Mouse (Mus musculus): ENCODE data around the gene Amigo2.

The Amigo2 gene

DNA sequence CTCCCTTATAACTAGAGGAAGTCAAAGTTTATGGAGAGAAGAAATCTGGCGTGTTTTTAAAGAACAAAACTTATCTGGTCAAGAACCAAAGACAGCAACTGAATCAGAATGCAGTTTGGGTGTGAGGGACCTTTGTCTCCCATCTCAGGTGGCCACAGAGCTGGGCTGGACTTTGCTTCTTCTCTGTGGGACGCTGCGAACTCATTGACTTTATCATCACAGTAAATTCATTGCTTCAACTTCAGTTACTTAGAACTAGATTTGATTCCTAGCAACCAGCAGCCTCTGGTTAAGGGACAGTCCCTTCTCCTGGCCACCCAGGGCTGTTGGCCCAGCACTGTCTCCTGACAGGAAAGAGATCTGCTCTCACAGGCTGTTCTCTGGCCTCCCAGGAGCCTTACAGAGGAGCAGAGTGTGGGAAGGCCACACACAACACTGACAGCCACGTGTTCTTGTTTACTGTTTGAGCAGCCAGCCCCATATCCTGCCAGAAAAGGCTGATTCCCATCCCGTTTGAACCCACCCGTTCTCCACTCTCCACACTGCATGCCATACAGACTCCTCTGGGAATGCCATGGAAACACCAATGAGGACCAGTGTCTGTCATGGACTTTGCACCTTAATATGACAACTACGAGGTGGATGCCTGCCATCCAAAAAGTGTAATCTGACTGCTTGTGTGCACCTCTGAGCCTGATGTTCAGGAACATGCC is 25.1 kb upstream of the Amigo2 start:
- DNase-seq (ENCODE audit: low read depth in 1 of 2, low spot score in 2 of 2) = no peak

GRCm38 (mm10) chr15:97267094-97267695 is 20.1 kb upstream of the Amigo2 start:
- no peak for DNase-seq (ENCODE audit: low read depth in 1 of 2, low spot score in 2 of 2)

GRCm38 (mm10) chr15:97266236-97266845 is 19.3 kb upstream of the Amigo2 start:
- no peak for DNase-seq (ENCODE audit: low read depth in 1 of 2, low spot score in 2 of 2)

- DNase-seq (ENCODE audit: low read depth in 1 of 2, low spot score in 2 of 2) = no peak
These were observed 15.2 kb upstream of the Amigo2 start for GRCm38 (mm10) chr15:97262251-97262650.

DNA sequence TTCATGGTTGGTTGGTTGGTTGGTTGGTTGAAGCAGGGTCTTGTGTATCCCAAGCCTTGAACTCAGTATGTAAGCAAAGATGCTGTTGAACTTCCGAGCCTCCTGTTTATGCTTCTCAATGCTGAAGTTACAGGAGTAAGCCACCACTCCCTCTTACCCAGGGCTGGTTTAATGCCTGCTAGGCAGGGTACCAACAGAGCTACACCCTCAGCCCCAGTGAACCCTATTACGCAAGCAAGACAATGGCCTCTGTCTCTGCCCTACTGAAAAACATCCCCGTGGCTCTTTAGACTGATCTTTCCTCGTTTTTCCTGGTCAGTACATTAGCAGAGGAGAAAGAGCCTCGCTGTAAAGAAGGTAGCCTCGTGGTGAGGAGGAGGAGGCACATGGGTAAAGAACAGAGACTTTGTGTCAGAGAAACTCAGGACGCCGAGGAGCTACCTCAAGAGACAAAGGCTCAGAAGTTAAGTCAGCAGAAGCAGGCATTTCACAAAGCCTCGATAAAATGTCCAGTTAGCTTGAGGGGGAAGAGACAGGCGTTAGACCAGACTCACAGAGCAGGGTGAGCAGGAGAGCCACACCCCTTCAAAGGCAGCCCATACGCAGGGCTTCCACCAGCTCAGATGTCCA is 13.0 kb upstream of the Amigo2 start:
- DNase-seq (ENCODE audit: low read depth in 1 of 2, low spot score in 2 of 2) = no peak

- DNase-seq (ENCODE audit: low read depth in 1 of 2, low spot score in 2 of 2) = no peak
These were observed 12.2 kb upstream of the Amigo2 start for GRCm38 (mm10) chr15:97259300-97259699.

- no peak for DNase-seq (ENCODE audit: low read depth in 1 of 2, low spot score in 2 of 2)
These were observed 11.6 kb upstream of the Amigo2 start for GRCm38 (mm10) chr15:97258483-97259230.

GRCm38 (mm10) chr15:97257206-97257775 is 10.2 kb upstream of the Amigo2 start:
- DNase-seq (ENCODE audit: low read depth in 1 of 2, low spot score in 2 of 2) = no peak

DNA sequence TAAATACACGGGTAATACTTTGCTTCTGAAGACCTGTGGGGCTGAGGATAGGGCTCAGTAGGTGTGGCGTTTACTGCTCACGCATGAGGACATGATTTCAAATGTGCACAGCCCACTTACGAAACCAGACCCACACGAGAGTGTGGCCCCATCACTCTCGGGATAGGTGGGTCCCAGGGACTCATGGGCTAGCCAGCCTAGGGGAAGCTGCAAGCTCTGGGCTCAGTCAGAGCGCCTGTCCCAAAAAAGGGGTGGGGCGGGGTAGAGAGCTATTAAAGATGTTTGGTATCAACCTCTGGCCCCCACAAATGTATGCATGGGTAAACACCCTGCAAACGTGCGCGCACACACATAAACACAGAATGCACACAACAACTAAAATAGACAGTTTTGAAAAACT is 9.3 kb upstream of the Amigo2 start:
- no peak for DNase-seq (ENCODE audit: low read depth in 1 of 2, low spot score in 2 of 2)

DNA sequence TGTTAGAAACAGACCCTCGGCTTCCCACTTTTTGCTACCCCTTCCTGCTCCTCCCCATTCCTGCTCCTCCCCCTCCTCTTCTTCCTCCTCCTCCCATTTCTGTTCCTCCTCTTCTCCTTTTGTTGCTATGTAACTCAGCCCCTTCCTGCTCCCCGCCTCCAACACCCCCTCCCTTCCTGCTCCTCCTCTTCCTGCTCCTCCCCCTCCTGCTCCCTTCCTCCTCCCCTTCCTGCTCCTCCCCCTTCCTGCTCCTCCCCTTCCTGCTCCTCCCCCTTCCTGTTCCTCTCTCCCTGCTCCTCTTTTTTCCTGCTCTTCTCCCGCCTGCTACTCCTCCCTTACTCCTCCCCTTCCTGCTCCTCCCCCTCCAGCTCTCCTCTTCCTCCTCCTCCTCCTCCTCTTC is 8.7 kb upstream of the Amigo2 start:
- DNase-seq (ENCODE audit: low read depth in 1 of 2, low spot score in 2 of 2) = no peak

GRCm38 (mm10) chr15:97254375-97254774 is 7.3 kb upstream of the Amigo2 start:
- DNase-seq (ENCODE audit: low read depth in 1 of 2, low spot score in 2 of 2) = no peak

GRCm38 (mm10) chr15:97252493-97253034 is 5.5 kb upstream of the Amigo2 start:
- DNase-seq (ENCODE audit: low read depth in 1 of 2, low spot score in 2 of 2) = no peak

DNA sequence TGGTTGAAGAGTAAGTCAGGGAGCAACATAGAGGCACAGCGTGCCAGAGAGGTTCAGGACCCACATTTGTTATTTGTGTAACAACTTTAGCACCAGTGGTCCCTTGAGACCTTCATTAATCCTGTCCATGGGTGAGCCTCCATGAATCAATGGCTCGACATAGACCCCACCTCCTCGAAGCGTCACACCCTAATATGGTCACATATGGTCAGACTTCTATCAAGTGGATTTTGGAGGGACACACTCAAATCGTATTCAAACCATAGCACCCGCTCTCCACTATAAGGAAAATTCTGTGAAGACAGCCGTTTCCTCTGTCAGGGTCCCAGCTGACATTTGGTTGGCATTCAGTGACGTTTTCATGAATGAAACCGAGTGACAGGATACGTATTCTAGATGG is 2.2 kb upstream of the Amigo2 start:
- DNase-seq (ENCODE audit: low read depth in 1 of 2, low spot score in 2 of 2) = no peak

GRCm38 (mm10) chr15:97248296-97248695 is 1.2 kb upstream of the Amigo2 start:
- no peak for DNase-seq (ENCODE audit: low read depth in 1 of 2, low spot score in 2 of 2)

DNA sequence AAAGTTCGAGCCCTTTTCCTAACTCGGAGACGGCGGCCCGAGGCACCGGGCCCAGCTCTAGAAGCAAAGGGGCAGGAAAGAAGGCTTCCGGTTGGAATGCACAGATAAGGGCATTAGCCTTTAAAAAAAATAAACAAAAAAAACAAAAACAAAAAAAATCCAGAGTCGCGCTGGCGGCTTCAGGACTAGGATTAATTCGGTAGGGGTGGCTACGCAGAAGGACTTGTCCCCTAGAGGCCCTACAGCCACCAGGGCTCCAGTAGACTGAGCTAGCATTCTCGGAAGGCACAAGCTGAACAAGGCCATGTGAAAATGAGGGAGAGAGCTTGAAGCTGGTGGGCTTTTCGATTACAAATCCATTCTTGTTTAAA is 689 bp upstream of the Amigo2 start:
- DNase-seq (ENCODE audit: low read depth in 1 of 2, low spot score in 2 of 2) = no peak

- no peak for DNase-seq (ENCODE audit: low read depth in 1 of 2, low spot score in 2 of 2)
These were observed 831 bp downstream of the Amigo2 start for GRCm38 (mm10) chr15:97246256-97246655.

DNA sequence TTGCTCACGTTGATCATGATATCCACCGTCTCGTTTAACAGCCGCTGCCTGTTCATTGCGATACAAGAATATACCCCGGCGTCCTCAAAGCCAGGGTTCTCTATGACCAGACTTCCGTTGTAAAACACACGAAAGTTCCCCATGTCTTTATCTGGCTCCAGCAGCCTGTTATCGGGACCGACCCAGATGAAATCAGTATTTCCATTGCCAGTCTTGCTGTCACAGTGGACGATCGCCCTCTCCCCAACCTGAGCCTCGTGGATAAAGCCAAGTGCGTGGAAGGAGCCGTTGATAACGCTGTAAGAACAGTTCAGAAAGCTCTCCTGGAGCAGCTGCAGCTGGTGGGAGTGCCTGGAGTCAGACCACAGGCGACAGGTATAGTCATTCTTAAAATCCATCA is 1.7 kb downstream of the Amigo2 start:
- no peak for DNase-seq (ENCODE audit: low read depth in 1 of 2, low spot score in 2 of 2)

DNA sequence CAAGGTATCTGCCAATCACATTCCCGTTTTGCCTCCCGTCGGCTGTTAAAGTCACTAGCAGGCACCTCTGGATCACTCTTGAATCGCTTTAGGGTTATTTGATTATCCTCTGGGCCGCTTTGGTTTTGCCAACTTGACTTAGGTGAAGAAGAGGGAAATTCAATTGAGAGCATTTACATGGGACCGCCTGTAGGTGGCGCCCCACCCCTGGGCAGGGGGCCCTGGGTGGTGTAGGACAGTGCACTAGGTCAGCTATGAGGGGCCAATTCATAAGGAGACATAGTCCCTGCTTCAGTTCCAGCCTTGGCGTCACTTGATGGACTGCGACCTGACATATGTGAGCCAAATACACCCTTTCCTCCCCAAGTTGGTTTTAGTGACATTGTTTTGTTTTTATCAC is 10.1 kb downstream of the Amigo2 start:
- DNase-seq (ENCODE audit: low read depth in 1 of 2, low spot score in 2 of 2) = no peak

- DNase-seq (ENCODE audit: low read depth in 1 of 2, low spot score in 2 of 2) = peak in 1 of 2 experiments; percentile 24
These were observed 11.9 kb downstream of the Amigo2 start for GRCm38 (mm10) chr15:97235183-97235582.

- no peak for DNase-seq (ENCODE audit: low read depth in 1 of 2, low spot score in 2 of 2)
These were observed 13.0 kb downstream of the Amigo2 start for GRCm38 (mm10) chr15:97234076-97234475.

All from monocyte, adult 2 months (primary cell).